Mouse (Mus musculus): ENCODE measurements at regions not wholly inside any gene's neighbourhood (a gene's known extent, or its start where the extent isn't known, plus 50 kb on each side); places are given as distances from the start of the nearest gene placed in this dataset.

DNA sequence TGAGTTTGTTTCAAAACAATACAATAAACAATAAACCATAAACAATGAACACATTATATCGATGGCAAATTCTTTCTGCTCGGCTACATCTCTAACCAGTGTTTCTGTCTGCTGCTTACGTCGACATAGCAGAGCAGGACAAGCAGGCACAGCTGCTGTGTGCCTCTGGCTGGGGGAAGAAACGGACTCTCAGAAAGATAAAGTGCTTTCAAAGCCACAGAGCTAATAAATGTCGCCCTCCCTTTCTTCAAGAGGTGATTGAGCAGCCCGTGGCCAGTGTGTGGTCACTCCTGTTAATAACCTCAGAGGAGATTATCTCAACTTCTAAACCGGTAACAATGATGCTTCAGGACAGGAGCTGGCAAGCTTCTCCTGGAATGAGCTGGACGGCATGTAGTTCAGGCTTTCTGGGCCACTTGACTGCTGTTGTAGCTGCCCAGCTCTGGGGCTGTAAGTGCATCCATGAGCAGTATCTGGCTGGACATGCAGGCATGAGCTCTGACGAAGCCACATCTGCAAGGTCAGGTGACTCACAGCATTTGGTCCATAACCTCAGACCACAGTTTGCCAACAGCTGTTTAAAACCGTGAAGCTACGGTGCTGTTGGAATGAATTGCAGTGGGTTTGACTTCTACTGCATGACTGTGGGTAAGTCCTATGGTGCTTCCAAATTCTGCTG is 55.6 kb downstream of the Evx1 start:
- DNase-seq (ENCODE audit: low spot score in 2 of 2): no peak

GRCm38 (mm10) chr6:52370806-52371360 is 57.6 kb downstream of the Evx1 start:
- no peak for DNase-seq (ENCODE audit: low spot score in 2 of 2)

GRCm38 (mm10) chr6:52379146-52379545 is 65.8 kb downstream of the Evx1 start:
- no peak for DNase-seq (ENCODE audit: low spot score in 2 of 2)

DNA sequence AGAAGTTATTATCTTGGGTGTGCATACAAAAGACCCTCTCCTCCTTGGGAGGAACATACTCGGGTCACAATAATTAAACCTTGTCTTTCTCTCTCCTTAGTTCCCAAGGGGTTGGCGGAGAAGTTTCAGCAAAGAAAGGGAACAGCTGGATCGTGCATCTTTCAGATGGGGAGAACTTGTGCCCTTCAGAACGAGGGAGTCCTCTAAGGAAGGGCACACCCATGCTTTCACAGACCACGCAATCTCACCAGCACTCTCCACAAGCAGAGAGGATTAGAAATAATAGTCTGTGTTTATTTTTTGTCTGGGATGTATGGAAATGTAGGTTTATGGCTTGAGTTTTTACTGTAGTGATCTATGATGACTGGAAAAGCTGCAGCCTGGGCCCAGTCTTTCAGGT is 66.3 kb downstream of the Evx1 start:
- DNase-seq (ENCODE audit: low spot score in 2 of 2): no peak

- DNase-seq (ENCODE audit: low spot score in 2 of 2): no peak
Observed at GRCm38 (mm10) chr6:52385044-52385443, 71.7 kb downstream of the Evx1 start.

- DNase-seq (ENCODE audit: low spot score in 2 of 2): no peak
Observed at GRCm38 (mm10) chr6:52401404-52401803, 88.1 kb downstream of the Evx1 start.

DNA sequence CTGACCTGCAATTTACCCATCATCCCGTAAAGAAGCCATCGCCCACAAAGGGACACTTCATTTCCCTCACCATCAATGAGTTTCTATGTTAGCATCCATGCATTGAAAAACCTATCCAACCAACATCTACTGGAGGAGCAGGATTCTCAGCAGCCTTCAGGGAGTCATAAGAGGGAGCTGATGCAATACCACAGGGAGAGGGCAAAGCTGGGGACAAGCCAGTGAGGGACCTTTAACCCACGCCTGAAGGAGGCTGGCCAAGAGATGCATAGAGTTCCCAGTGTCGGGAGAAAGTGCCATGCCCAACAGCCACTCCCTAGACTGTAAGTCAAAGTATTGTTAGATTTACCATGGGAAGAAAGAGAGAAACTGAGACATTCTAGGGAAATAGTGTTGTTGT is 96.7 kb downstream of the Evx1 start:
- no peak for DNase-seq (ENCODE audit: low spot score in 2 of 2)

- no peak for DNase-seq (ENCODE audit: low spot score in 2 of 2)
Observed at GRCm38 (mm10) chr6:52410711-52411110, 97.4 kb downstream of the Evx1 start.

DNA sequence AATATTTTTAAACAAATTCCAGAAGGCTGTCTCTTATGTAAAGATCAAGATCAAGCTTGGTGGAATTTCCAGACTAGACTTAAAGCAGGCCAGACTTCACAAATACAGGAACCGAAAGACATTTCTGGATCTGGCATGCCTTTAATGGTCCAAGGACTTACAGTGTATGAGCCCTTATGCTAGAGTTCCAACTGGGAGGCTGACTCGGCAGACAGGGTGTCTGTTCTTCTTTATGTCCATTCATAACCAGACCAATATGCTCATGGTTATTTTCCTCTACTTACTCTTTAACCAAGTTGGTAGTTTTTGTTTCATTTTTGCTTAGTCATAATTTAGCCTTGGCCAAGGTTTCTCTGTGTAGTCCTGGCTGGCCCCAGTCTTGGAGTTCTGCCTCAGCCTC is 98.0 kb downstream of the Evx1 start:
- no peak for DNase-seq (ENCODE audit: low spot score in 2 of 2)

- DNase-seq (ENCODE audit: low spot score in 2 of 2): no peak
Observed at GRCm38 (mm10) chr6:52413639-52414038, 100.3 kb downstream of the Evx1 start.

- no peak for DNase-seq (ENCODE audit: low spot score in 2 of 2)
Observed at GRCm38 (mm10) chr6:52415341-52415946, 102.1 kb downstream of the Evx1 start.

GRCm38 (mm10) chr6:52416491-52416890 is 103.2 kb downstream of the Evx1 start:
- DNase-seq (ENCODE audit: low spot score in 2 of 2): no peak

GRCm38 (mm10) chr6:52417439-52418124 is 104.3 kb downstream of the Evx1 start:
- DNase-seq (ENCODE audit: low spot score in 2 of 2): peak in 1 of 2 experiments; percentile 7

DNA sequence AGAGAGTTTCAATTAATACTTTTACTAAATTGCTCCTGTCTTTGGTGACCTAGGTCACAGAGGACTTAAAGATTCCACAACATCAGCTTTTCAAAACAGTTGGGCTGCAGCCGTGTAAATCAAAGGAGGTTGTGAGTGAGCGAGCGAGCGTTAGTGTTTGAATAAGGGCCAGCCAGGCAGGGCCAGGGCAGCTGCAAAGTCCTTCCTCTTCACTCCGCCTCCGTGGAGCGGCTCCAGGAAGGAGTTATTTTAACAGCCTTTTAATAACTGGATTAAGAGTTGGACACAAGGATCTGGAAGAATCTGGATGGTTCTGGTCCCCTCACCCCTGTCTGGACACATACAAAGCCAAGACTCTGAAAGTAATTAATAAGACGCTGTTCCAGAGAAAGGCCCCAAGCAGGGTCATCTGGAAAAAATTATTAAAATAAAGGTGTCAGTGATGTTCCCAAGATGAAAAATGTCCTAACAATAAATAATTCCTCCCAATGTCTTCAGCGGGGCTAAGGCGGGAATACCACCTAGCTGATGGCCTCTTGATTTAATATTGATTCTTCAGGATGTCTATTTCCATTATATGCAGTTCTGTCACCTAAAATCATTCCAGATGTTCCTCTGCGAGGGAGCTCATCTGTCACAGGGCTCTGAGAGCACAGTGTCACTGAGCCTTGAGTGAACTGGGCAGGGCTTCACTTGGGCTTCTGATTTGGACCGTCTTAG is 105.3 kb downstream of the Evx1 start:
- DNase-seq (ENCODE audit: low spot score in 2 of 2): no peak

- no peak for DNase-seq (ENCODE audit: low spot score in 2 of 2)
Observed at GRCm38 (mm10) chr6:52420276-52420970, 107.1 kb downstream of the Evx1 start.

GRCm38 (mm10) chr6:52421771-52422170 is 108.5 kb downstream of the Evx1 start:
- DNase-seq (ENCODE audit: low spot score in 2 of 2): no peak

- DNase-seq (ENCODE audit: low spot score in 2 of 2): no peak
Observed at GRCm38 (mm10) chr6:52422686-52423085, 109.4 kb downstream of the Evx1 start.

DNA sequence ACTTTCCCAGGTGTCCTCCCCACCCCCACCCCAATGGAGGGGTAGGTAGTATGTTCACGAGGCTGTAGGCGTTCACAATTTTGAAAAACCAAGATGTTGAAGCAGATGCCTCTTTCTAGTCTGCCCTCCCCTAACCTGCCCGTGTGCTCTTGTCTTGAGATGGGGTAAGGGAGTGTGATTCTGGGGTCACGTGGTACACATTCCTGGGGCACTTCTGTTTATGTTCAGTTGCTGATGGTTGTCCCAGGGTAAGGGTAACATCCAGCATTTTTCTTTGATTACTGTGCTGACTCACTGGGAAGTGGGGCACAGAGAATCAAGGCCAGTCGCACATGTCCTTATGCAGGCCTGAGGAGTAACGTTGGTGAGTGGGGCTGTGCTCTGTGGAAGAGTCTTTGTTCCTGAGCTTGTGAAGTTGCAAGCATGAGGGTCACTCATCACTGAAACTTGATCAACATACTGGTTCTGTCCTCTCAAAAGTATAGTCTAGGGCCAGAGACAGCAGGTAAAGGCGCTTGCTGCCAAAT is 110.3 kb downstream of the Evx1 start:
- DNase-seq (ENCODE audit: low spot score in 2 of 2): no peak

DNA sequence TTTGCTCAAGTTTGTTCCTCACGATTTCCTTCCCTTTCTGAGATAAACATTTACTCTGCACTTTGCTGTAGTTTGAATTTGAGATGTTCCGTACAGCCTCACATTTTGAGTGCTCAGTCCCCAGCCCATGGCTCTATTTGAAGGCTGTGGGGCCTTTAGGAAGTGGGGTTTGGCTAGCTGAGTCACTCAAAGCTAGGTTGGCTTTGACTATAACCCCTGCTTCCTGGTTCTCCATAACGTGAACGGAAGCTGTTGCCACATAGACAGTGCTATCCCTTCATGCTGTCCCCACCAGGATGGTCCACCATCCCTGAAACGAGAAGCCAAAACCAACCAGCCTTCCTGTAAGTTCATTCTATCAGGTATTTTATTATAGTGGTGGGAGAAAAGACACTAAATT is 111.1 kb downstream of the Evx1 start:
- no peak for DNase-seq (ENCODE audit: low spot score in 2 of 2)

- no peak for DNase-seq (ENCODE audit: low spot score in 2 of 2)
Observed at GRCm38 (mm10) chr6:52425082-52425481, 111.8 kb downstream of the Evx1 start.

Measured in left cerebral cortex, adult 8-10 months (tissue).